23 mouse cellular contexts compared by ENCODE assay signal in the genomic region with DNA sequence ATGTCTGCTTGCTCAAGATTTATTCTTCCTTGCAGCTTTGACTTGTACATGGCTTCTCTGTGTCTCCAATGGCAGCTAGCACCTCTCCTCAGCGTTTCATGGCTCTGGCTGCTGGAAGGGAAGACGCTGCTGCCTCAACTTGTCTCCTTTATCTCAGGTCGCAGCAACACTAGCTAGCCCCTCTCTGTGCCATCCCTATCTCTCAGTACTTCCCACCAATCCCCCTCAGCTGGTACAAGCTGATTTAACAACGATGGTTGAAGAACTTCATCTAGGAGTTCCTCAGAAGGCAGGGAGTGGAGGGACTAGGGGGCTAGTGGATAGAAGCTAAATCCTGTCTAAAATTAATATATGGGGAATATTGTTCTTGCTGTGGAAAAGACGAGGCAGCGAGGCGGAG.
DNase-seq lines count a peak whose midpoint lies in the region; ATAC-seq and TF ChIP-seq lines count a peak whose summit lies in the region.
"Had no signal": no experiment of that assay in that cellular context is flagged by ENCODE, and none has a peak within 500 bp of the region (broad histone marks: within the 10 kb centered on the region; RNA-seq: fewer than 3 reads in every experiment).

No protein-coding gene starts in this region.

- TF ChIP-seq EP300 in liver, embryonic 14.5 days (IDR thresholded peaks at IDR 0.05; ENCODE audit: low read depth): peak; percentile 49; the same call in 1 of the 2 replicates

- H3K4me3 ChIP-seq in liver, embryonic 11.5 days (ENCODE audit: low read depth, low read length): no peak overlapping the region
- no peak overlapping the region for H3K4me3 ChIP-seq in liver, embryonic 14.5 days (ENCODE audit: insufficient read depth in 1 of 2, low read depth in 2 of 2, low read length in 2 of 2)
- H3K4me3 ChIP-seq in hindbrain, embryonic 13.5 days: no peak overlapping the region
- H3K4me3 ChIP-seq: embryonic facial prominence, embryonic 12.5 days; embryonic facial prominence, embryonic 15.5 days; forebrain, embryonic 15.5 days; hindbrain, embryonic 10.5 days had no signal

- H3K9ac ChIP-seq in liver, embryonic 11.5 days (ENCODE audit: low read depth, low read length): no peak overlapping the region
- H3K9ac ChIP-seq in liver, embryonic 14.5 days (replicated peaks): no peak overlapping the region; the same call in 1 of the 2 replicates
- no peak overlapping the region for H3K9ac ChIP-seq in hindbrain, embryonic 13.5 days
- H3K9ac ChIP-seq: embryonic facial prominence, embryonic 12.5 days; embryonic facial prominence, embryonic 15.5 days; forebrain, embryonic 15.5 days; hindbrain, embryonic 14.5 days had no signal

- no peaks in the 10 kb centered on the region for H3K9me3 ChIP-seq in liver, embryonic 11.5 days (ENCODE audit: control insufficient read depth, low read length)
- H3K9me3 ChIP-seq in liver, embryonic 14.5 days (ENCODE audit: control insufficient read depth, low read length): no peaks in the 10 kb centered on the region
- H3K9me3 ChIP-seq in hindbrain, embryonic 13.5 days: no peaks in the 10 kb centered on the region
- H3K9me3 ChIP-seq: embryonic facial prominence, embryonic 12.5 days; embryonic facial prominence, embryonic 15.5 days; forebrain, embryonic 15.5 days; hindbrain, embryonic 10.5 days had no signal

- ATAC-seq in liver, embryonic 11.5 days (replicated peaks; ENCODE audit: low FRiP score): peak; percentile 86
- ATAC-seq in liver, embryonic 14.5 days (ENCODE audit: insufficient read depth): peak; percentile 72
- ATAC-seq in megakaryocyte progenitor cell, adult 5-6 weeks (replicated peaks; ENCODE audit: poor library complexity): peak; percentile 52
- no peak for ATAC-seq in hindbrain, embryonic 13.5 days (ENCODE audit: low FRiP score)
- ATAC-seq: activated CD4-positive, CD25-positive, alpha-beta regulatory T cell, adult 4 months; forebrain, embryonic 15.5 days; hindbrain, postnatal 0 days had no signal

- no peak for TF ChIP-seq CTCF in liver, embryonic 14.5 days (IDR thresholded peaks at IDR 0.05; ENCODE audit: low read depth)

- intact Hi-C loops in heart, postnatal 25 days (cut with DNase I): no loop called here
- intact Hi-C loops in left cerebral cortex, postnatal 25 days (cut with DNase I): no loop called here

- H3K4me1 ChIP-seq in liver, embryonic 11.5 days (replicated peaks; ENCODE audit: control insufficient read depth, insufficient read depth, low read length): peaks cover 10% of the 10 kb centered on the region
- peaks cover 15 to 22% of the 10 kb centered on the region in 2 experiments for H3K4me1 ChIP-seq in liver, embryonic 14.5 days (replicated peaks; ENCODE audit: control insufficient read depth in 2 of 2, insufficient read depth in 2 of 2, low read length in 1 of 2)
- H3K4me1 ChIP-seq in hindbrain, embryonic 13.5 days (replicated peaks): no peaks in the 10 kb centered on the region
- H3K4me1 ChIP-seq: embryonic facial prominence, embryonic 15.5 days; forebrain, embryonic 15.5 days; hindbrain, embryonic 10.5 days had no signal

- DNase-seq in heart, adult 11 months: peak; percentile 55
- no peak for DNase-seq in heart, postnatal 25 days (ENCODE audit: low spot score)
- DNase-seq in liver, embryonic 11.5 days (ENCODE audit: low spot score): no peak
- DNase-seq in liver, embryonic 14.5 days (ENCODE audit: low read depth in 3 of 3, low spot score in 3 of 3): no peak
- DNase-seq in left cerebral cortex, postnatal 25 days (ENCODE audit: low spot score in 2 of 2): no peak
- no peak for DNase-seq in urinary bladder, postnatal 10 days (ENCODE audit: low spot score)
- DNase-seq: adrenal gland, adult 8-10 months; adrenal gland, postnatal 36 days; cerebellum, adult 18-20 months; cerebellum, adult 9-11 months; cerebellum, postnatal 25 days; gastrocnemius, postnatal 36 days; heart, postnatal 36 days had no signal

- H3K4me2 ChIP-seq in liver, embryonic 11.5 days: no peak overlapping the region
- peak overlapping the region; percentile 19; the same call in 1 of the 2 replicates for H3K4me2 ChIP-seq in liver, embryonic 14.5 days (ENCODE audit: low read depth)
- H3K4me2 ChIP-seq in hindbrain, embryonic 13.5 days: no peak overlapping the region
- H3K4me2 ChIP-seq: embryonic facial prominence, embryonic 12.5 days; embryonic facial prominence, embryonic 15.5 days; forebrain, embryonic 15.5 days; heart, embryonic 11.5 days; hindbrain, embryonic 14.5 days had no signal

- H3K27ac ChIP-seq in liver, embryonic 11.5 days (ENCODE audit: low read depth, low read length): no peak overlapping the region
- H3K27ac ChIP-seq in liver, embryonic 14.5 days: no peak overlapping the region; the same call in 1 of the 2 replicates
- H3K27ac ChIP-seq in hindbrain, embryonic 13.5 days: no peak overlapping the region
- H3K27ac ChIP-seq: embryonic facial prominence, embryonic 12.5 days; embryonic facial prominence, embryonic 15.5 days; forebrain, embryonic 15.5 days; hindbrain, embryonic 10.5 days; hindbrain, embryonic 14.5 days; hindbrain, postnatal 0 days had no signal

- no peaks in the 10 kb centered on the region for H3K27me3 ChIP-seq in liver, embryonic 11.5 days (replicated peaks; ENCODE audit: control insufficient read depth, insufficient read depth, low read length)
- no peaks in the 10 kb centered on the region for H3K27me3 ChIP-seq in liver, embryonic 14.5 days (ENCODE audit: control insufficient read depth, insufficient read depth, low read length)
- no peaks in the 10 kb centered on the region for H3K27me3 ChIP-seq in hindbrain, embryonic 13.5 days
- H3K27me3 ChIP-seq: embryonic facial prominence, embryonic 12.5 days; embryonic facial prominence, embryonic 15.5 days; forebrain, embryonic 15.5 days had no signal

- H3K36me3 ChIP-seq in liver, embryonic 11.5 days (ENCODE audit: control insufficient read depth, insufficient read depth, low read length): no peaks in the 10 kb centered on the region
- H3K36me3 ChIP-seq in liver, embryonic 14.5 days (replicated peaks; ENCODE audit: control insufficient read depth, insufficient read depth, low read depth): no peaks in the 10 kb centered on the region
- H3K36me3 ChIP-seq in hindbrain, embryonic 13.5 days: no peaks in the 10 kb centered on the region
- H3K36me3 ChIP-seq: embryonic facial prominence, embryonic 12.5 days; embryonic facial prominence, embryonic 15.5 days; forebrain, embryonic 15.5 days; hindbrain, embryonic 10.5 days had no signal

- WGBS in liver, embryonic 11.5 days: 59% methylated on average over 7 of the region's 7 CpGs
- WGBS in liver, embryonic 14.5 days (ENCODE audit: insufficient replicate concordance): 38% methylated on average over 7 of the region's 7 CpGs
- WGBS in hindbrain, embryonic 13.5 days: 93% methylated on average over 7 of the region's 7 CpGs
